Mouse (Mus musculus) retina, postnatal 1 day (tissue): ENCODE results near the gene Hlcs.

Experiments
- DNase-seq: peaks from one replicate; pipeline ENCODE4 v3.0.0-alpha.2; 2012

Hlcs gene

DNA sequence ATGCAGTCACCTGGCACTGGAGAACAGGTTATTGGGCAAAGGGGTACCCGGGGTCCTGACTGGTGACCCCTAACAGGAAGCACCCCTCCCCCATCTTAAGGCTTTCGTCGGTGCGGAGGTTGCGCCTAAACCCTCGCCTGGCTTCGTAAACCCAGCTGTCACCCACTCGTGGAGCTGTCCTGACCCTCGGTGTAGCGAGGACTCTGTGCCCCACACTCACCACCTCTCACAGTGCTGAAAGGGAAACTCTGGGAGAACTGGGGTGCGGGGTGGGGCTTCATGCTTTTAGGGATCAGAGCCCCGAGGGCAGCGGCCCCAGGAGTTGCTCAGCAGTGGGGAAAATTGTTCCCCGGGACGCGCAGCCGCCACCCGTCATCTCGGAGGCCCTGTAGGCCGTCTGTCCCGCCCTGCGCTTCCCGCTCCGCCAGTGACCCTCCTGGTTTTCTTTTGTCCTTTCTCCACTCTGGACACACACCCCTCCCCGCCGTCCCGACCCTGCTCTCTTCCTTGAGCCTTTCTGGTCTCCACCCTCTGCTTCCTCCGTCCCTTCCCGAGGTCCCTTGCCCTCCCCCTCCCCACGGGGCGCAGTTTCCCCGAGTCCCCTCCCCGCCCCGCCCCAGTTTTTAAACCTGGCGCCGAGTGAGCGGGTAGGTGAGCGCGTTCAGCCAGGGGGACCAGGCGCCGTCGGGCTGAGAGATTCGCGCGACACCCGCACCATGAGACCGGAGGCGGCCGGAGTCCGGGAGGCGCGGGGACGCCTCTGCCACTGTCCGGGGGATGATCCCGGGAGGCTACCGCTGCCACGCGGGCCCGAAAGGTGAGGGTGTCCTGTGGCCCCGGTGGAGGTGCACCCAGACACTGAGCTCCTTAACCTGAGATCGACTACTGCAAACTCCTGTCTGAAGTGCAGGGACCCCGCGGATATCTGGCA lies 14.7 kb upstream of the Hlcs start, which contains the start of gene Ripply3:
Ripply3 (plus strand) TSS at position 640 of the 931 bp plus-strand sequence.
- peak; percentile 77 for DNase-seq

DNA sequence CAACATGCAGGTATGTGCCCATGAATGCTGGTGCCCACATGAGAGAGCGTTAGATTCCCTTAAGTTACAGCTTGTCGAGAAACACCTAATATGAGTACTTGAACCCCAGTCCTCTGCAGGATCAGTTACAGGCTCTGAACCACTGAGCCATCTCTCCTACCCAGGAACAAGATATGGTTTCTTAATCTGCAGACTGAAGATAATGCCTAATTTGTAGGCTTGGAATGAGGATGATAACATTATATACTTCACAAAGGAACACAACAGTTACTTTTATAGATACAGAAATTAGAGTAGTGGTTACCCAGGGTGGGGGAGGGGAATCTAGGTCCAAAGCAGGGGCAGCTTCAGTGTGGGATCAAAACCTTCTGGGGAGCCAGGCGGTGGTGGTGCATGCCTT lies 12.6 kb upstream of the Hlcs start:
- DNase-seq, result no peak

DNA sequence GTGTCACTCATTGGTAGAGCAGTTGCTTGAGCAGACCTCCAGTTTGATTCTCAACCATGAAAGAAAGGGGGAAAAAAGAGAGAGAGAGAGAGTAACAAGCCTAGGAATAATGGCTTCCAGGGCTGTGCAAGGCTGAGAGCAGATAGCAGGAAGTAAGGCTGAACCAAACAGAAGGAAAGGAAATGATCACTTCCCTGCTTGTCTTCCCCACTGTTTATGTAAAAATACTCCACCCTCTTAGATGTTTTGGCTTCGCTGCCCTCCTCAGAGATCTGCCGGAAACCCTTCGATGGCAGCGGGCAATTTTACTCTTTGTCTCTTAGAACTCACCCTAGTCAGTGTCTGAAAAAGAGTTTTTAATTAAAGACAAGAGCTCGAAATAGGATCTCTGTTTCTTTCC lies 10.3 kb upstream of the Hlcs start:
- DNase-seq, result no peak

DNA sequence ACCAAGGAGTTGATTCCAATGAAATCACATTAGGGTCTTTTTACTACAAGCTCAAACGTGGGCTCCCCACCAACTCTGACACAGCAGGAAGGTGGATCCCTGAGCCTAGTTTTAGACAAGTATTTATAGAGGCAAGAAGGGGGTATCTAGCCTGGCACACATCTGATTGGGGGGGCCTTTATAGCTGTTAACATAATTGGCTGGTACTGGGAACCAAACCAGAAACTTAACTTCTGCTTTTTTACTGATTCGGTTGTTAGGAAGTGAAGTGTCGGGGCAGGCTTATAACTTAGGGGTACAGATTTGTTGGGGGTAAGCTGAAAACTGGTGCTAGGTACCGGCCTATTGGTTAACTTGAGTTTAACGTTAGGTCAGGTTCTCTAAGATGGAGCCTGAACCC lies 6.9 kb upstream of the Hlcs start:
- DNase-seq, result no peak

DNA sequence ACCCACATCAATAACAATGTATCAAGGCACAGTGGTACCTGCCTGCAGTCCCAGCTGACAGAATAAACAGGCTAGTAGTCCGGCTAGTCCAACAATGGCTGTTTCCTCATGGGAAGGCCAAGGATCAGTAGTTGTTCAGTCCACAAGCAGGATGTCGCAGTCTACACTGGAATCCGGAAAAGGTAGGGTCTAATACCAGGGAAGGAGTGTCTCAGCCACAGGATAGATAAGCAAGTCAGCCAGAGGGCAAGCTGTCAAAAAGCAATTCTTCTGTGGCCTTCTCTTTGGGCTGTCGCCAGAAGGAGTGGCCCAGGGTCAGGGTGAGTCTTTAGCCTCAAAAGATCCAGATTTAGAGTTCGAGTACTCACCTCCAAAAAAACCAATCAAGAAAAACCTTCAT lies 4.4 kb upstream of the Hlcs start:
- no peak for DNase-seq

DNA sequence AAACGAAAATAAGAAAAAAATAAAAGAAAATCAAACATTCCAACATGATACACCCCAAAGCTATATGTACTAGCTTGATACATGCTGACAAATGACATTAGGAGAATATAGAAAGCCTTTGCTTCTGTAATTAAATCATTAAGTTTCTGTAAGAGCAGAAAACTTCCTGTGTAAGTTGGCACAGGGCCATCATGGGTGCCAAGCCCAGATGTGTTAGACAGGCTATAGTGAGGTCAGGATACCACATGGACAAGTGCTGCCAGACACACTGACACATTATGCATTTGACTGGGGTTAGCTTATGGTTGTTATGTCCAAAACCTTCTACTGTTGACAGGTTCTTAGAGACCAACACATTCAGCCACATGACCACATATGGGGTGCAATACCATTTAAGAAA lies 1.8 kb upstream of the Hlcs start:
- no peak for DNase-seq

DNA sequence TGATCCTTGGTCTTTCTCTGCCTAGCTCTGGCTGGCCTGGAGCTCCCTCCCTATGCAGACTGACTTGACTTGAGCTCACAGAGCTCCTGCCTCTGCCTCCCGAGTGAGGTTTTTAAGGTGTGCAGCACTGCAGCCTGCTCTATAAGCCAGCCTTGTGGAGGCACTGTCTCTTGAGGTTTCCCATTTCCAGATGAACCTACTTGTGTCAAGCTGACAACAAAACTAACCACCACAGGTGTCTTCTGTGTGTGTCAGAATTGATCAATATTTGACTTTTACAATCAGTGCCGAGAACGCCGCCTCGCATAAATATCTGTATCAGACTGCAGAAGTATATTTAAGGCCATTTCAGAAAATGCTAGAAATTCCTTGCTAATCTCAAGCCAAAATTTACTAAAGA lies 1.3 kb upstream of the Hlcs start:
- DNase-seq, result no peak

DNA sequence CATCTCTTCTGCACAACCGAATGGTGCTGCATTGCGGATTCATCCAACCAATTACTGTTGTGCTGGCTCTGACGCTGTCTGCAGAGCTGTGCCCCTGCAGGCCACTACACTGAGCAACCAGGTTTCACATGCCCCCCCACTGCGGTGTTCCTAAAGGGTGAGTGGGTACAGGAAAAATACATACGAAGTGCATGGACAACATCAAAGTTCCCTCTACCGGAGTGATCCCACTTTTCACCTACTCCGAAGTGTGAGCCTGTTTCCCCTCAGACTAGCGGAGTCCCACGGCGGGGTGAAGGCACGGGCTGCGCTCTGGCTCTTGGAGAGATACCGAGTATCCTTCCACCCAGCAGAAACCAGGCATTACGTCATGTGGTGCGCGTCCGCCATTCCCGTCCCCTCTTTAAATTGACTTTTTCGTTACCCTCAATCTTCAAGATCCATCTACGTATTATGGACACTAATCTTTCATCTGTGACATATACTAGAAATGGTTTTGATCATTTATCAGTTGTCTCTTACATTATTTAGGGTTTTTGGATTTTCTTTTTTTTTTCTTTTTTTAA lies 625 bp downstream of the Hlcs start:
- DNase-seq, result peak; percentile 94

DNA sequence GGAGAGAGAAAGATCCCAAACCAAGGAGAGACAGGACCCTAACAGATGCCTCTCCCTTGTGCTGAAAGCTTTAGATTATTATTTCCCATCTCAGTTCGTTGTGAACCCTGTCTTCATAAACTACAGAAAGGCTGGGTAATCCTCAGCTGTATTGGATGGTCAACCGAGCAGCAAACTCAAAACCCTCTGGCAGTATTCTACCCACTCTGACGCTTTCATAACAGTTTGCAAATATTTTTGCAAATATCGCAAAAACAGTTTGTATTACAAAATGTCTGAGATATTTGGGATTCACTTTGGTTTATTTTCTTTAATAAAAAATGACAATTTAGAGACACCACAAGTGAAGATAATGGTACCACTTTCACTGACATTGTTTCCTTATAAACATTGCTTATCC lies 1.4 kb downstream of the Hlcs start:
- DNase-seq, result no peak

DNA sequence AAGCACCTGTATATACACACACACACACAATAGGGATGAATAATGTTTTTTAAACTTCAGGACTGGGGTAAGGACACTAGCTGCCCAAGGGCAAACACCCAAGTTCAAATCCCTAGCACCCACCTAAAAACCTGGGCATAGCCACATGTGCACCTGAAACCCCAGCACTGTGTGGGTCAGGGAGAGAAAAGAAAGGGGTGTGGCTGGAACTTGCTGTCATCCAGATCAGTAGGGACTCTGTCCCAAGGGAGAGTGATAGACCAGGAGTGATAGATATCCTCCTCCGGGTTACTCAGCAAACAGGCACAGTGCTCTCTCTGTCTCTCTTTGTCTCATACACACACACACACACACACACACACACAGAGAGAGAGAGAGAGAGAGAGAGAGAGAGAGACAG lies 2.0 kb downstream of the Hlcs start:
- no peak for DNase-seq

DNA sequence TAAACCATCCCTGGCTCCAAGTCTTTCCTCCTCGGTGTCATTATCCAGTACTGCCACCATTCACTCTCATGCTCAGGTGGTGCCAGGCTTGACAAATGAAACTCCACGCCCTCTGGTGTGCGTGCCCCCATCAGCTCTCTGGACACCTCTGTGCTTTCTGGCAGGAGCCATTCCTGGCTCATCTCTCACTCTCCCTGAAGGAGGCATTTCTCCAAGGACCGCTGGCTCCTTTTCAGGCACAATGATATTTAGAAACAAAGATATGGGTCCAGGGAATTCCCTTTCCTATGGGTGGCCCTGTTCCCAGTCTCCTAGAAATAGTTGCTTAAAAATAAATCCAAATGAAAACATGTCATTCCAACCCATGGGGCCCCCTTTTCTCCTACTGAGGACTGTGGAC lies 4.3 kb downstream of the Hlcs start:
- no peak for DNase-seq

DNA sequence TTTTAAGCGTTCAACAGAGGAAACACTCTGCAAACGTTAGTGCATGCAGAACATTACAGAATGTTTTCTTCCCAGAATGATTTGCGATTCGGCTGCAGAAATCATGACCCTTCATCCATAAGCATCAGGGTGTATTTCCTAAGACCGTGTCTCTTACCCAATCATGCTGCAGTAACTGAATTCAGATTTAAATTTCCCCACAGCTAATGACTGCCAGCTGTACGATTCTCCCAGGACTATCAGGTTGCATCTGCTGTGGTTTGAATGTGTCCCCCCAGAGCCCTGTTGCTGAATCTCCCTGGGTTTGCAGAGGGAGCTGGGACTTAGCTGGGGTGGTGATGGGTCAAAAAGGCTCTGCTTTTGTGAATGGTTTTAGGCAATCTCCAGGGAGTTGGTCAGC lies 5.4 kb downstream of the Hlcs start:
- peak; percentile 84 for DNase-seq

DNA sequence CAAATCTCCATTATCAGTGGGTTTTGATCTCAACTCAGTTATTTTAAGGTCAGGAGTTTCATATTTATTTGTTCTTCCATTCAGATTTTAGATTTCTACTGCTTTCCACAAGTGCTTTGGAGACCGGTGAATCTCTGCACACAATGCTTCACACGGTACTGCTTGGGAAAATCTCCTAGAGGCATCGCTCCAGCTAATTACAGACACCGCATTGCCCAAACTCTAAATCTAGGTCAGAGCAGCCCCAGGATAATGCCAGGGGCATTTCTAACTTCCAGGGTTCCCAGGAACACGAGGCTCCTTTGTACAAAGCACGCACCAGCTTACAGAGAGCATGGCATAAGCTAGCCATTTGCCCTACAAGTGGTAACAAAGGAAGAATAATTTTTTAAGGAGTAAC lies 5.8 kb downstream of the Hlcs start:
- DNase-seq, result peak; percentile 82

DNA sequence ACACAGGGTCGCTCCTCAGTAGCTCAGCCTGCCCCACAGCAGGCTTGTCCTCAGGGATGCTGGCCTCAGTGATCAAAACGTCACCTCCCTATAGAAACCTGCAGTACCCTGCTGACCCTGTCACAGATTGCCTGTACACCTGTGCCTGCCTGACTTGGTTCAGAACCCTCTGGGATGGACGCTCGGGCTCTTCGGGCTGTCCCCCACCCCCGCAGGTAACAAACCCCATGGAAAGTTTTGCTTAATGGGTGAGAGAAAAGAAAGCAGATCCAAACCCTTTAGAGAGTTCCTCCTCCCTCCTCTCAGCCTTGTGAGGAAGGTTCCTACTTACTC lies 10.2 kb downstream of the Hlcs start:
- DNase-seq, result no peak

DNA sequence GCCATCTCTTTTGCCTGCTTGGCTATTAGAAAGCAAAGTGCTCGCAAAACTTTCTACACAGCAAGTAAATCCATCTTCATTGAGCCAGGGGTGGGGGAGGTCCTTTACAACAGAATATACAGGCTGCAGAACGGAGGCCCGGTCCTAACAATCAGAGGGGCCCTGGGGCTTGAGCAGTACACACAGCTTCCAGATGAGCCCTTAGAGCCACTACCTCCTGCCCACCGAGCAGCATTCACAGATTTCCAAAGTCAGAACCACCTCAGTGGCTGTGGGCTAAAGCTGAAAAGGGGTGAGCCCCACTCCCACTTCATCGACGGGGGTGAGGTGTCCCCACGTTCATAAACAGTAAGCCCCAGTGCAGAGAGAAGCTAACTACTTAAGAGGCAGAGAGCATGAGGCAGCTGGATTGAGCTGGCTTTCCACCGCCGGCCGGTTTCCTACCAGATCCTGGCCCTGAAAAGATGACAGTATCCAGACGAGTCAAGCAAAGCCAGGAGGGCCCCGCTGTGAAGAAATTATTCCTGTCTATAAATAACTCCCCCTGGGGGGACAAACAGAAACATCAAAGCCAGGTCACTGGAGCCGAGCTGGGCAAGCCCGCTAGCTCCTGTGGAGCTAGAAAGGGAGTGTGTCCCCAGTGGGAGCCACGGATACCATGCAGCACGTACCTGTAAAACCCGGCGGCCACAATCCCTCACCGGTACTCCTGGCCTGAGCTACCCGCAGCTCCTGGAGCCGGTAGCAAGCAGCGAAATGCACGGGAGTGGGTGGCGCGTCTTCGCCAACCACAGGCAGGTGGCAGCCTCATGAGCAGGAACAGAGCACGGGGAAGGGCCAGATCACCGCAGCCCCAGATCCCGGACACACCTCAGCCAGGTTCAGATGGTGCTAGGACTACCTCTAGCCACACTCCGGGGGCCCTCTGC lies 10.8 kb downstream of the Hlcs start:
- peak; percentile 77 for DNase-seq

DNA sequence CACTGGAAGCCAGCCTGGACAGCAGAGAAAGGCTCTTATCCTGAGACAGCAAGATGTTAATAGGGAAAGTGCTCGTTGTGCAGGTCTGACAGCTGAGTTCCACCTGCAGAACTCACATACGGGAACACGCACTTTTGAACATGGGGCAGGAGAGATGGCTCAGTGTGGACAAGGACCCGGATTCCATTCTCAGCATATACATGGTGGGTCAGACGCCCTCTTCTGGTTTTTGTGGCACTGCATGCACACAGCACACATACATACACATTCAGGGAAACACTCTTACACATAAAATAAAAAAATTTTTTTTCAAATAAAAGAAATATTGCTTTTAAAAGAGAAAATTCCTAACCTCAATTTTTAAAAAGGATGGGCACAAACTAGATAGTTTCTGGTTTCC lies 11.7 kb downstream of the Hlcs start:
- no peak for DNase-seq

DNA sequence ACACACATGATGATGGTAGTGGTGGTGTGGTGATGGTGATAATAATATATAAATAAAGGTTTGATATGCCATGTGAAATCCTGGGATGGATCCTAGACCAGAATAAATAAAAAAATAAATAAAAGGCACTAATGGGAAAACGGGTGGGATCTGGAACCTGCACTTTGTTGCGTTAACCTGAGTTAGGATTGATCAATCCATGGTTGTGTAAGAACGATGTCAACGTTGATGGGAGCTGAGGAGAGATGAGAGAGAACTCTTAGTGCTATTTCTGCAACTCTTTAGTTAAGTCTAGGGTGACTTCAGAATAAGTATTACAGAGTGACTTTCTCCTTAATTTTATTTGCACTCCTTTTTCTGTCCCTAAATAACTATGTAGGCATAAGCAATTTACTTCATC lies 12.2 kb downstream of the Hlcs start:
- no peak for DNase-seq

DNA sequence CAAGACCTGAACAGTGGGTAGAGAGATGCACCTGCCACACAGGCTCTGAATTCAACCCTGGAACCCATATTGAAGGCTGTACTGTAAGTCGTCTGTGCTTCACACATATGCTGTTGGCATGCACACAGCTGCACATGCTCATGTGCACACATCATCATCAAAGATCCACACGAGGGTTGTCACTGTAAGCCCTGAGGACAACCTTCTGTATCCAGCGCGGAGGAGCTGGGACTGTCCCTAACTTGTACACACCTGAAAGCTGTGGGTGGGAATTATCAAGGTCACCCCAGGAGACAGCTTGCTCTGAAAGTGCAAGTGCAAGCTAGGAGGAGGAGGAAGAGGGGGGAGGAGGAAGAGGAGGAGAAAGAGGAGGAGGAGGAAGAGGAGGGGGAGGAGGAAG lies 14.2 kb downstream of the Hlcs start:
- DNase-seq, result peak; percentile 33

DNA sequence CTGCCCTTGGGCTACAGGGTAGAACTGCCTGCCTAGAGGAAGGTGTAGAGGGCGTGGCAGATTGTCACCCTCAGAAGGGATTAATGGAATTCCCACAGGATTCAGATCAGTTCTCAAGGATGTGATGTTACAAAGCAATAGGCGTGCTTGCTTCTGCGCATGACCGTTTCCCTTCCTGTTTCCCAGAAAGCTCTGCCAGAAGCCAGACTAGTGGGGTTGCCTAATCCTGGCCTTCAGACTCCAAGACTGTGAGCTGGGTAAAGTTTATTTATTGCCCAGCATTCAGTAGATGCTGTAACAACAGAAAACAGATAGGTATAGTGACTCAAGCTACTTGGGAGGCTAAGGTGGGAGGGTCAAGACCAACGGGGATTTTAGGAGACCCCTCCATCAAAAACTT lies 15.3 kb downstream of the Hlcs start:
- DNase-seq, result no peak

DNA sequence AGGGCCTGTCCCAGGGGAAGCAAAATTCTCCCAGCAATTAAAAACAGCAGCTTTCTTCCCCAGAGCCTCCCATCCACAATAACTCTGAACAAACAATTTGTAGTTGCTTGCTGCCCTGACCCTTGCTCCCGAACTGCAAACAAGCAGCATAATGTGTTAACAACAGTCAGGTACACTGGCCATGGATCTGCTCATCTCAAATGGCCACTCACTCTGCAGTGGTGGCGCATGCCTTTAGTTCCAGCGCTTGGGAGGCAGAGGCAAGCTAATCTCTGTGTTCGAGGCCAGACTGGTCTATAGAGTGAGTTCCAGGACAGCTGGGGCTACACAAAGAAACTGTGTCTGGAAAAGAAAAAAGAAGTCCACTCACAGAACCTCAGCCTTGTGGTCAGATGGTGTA lies 22.2 kb downstream of the Hlcs start:
- no peak for DNase-seq

DNA sequence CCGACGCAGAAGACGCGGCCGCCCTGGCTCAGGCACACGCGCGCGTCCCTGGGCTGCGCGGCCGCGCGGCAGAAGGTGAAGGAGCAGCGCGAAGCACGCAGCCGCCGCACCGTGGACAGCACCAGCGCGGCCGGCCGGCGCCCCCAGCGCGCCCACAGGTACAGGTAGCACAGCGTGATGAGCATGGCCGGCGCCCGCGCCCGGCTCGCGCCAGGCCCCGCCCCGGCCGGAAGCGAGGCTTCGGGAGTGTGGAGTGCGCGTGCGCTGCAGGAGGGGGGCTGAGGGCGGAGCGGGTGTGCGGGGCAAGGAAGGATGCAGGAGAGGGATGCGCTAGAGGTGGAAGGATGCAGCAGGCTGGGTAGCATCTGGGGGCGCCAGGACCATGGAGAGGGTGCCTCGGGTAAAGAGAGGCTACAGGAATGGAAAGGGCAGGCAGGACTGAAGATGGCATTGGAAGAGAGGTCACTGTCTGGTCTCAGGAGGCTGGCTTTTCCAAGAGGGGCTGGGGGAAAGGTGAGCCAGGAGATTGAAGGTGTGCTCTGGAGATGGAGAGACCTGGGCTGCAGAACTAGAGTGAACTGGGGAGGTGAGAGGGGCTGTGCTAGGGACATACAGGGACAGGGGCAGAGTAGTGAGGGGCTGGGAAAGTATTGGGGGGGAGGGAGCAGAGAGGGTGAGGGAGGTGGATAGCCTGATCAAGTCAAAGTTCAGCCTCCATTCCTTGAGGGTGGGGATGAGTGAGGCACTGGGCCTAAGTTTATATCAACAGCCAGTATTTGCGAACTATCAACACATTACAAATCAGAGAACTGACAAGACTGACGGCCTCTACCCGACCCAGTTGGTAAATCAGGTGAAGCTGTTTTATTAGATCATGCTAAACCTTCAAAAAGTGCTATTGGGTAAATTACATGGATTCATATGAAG lies 23.0 kb downstream of the Hlcs start:
- peak; percentile 90 for DNase-seq
